Mouse (Mus musculus): ENCODE results near the gene Etl4.

- TF ChIP-seq EP300 (optimal IDR thresholded peaks at IDR 0.05): no peak
- peak; percentile 87 for TF ChIP-seq CTCF (IDR thresholded peaks at IDR 0.05; ENCODE audit: low read depth)
Measured at GRCm38 (mm10) chr2:20666051-20666478, 756.5 kb downstream of the Etl4 start.
